Mouse (Mus musculus): ENCODE measurements around the gene Slc4a4. TPM values are rescaled to one million over a fixed set of nuclear protein-coding genes. Genes with fewer than 3 reads are reported as not detected.

The Slc4a4 gene
- polyA plus RNA-seq, 1 experiment from 2014 or later, result 2.4 TPM

DNA sequence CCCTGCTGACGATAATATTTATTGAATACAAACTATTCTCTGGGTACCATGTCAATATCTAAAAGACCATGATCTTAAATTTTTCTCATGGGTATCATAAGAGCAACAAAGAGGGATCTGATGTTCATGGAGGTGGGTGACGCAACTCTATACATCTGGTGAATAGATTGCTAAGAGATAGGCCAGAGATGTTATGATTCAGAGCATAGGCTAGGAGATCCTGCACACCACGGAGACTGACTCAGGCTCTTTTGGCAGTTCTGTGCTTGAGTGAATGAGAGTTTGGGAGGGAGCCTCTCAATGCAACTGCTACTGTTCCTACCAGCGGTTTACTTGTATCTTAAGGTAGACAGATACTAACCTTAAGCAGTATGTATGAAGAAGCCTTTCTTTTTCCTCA, 79.9 kb downstream of the Slc4a4 start:
- 89% methylated on average over 4 of the region's 4 CpGs for WGBS
- no peak overlapping the region for H3K4me2 ChIP-seq (replicated peaks)

DNA sequence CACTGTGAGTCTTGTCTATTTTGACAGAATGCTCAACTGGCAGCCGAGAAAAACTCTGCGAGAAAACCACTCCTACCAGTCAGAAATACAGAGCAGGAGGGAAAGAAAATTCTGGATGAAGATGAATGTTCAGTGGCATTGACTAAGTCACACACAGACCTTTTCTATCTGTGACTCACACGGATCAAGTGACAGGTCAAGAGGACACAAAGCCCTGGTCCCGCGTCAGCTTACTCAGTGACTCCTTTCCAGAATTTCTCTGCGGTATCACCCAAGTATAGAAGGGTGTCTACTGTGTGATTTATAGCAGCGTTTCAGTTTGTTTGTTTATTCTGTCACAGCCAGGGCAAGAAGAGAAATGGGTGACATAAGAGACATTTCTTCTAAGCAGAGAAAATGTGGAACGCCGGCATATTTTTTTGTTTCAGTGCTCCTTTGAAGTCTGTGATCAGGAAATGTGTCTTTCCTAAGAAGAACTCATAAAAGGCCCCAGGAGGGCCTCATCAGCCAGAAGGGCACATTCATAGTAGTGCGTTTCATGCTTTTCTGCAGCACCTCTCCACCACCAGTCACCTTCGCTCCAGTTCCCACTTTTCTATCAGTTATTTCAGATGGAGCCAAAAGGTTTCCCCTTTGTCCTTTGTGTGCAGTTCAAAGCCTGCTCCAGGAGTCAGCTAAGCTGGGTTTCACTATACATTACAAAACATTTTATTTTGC, 82.5 kb downstream of the Slc4a4 start:
- ATAC-seq (ENCODE audit: low FRiP score, low read depth), result no peak
- no peaks in the 10 kb centered on the region for H3K27me3 ChIP-seq
- H3K4me1 ChIP-seq, result 0 out of 2 replicates have a peak, but pooled peaks cover 5% of the 10 kb centered on the region
- H3K4me2 ChIP-seq (replicated peaks), result no peak overlapping the region
- no peak overlapping the region for H3K9ac ChIP-seq
- no peaks in the 10 kb centered on the region for H3K36me3 ChIP-seq
- no peak overlapping the region for H3K4me3 ChIP-seq
- no peaks in the 10 kb centered on the region for H3K9me3 ChIP-seq
- H3K27ac ChIP-seq, result no peak overlapping the region
- 35% methylated on average over 11 of the region's 11 CpGs for WGBS

More for the DNA sequence above, 79.9 kb downstream of the Slc4a4 start:
- Histone ChIP-seq H3K27ac (no peak overlapping the region), H3K27me3 (no peaks in the 10 kb centered on the region), H3K9ac (no peak overlapping the region), H3K9me3 (no peaks in the 10 kb centered on the region), H3K4me3 (no peak overlapping the region), H3K36me3 (no peaks in the 10 kb centered on the region), H3K4me1 (0 out of 2 replicates have a peak, but pooled peaks cover 5% of the 10 kb centered on the region)
- no peak for ATAC-seq (ENCODE audit: low FRiP score, low read depth)

GRCm38 (mm10) chr5:88971554-88971953, 84.9 kb downstream of the Slc4a4 start:
- Histone ChIP-seq H3K4me3 (no peak overlapping the region), H3K36me3 (no peaks in the 10 kb centered on the region), H3K27ac (no peak overlapping the region), H3K4me1 (peaks cover 8% of the 10 kb centered on the region; the same call in 1 of the 2 replicates), H3K4me2 (replicated peaks) (no peak overlapping the region), H3K9ac (no peak overlapping the region), H3K27me3 (no peaks in the 10 kb centered on the region), H3K9me3 (no peaks in the 10 kb centered on the region)
- no peak for ATAC-seq (ENCODE audit: low FRiP score, low read depth)

- no peaks in the 10 kb centered on the region for H3K9me3 ChIP-seq
- no peak overlapping the region for H3K9ac ChIP-seq
- H3K4me2 ChIP-seq (replicated peaks), result no peak overlapping the region
- peaks cover 8% of the 10 kb centered on the region; the same call in 1 of the 2 replicates for H3K4me1 ChIP-seq
- H3K27me3 ChIP-seq, result no peaks in the 10 kb centered on the region
- H3K4me3 ChIP-seq, result no peak overlapping the region
- ATAC-seq (ENCODE audit: low FRiP score, low read depth), result no peak
- WGBS, result 79% methylated on average over 7 of the region's 7 CpGs
- no peak overlapping the region for H3K27ac ChIP-seq
- no peaks in the 10 kb centered on the region for H3K36me3 ChIP-seq
These were observed 85.7 kb downstream of the Slc4a4 start for GRCm38 (mm10) chr5:88972277-88972676.

- H3K4me3 ChIP-seq, result no peak overlapping the region
- no peaks in the 10 kb centered on the region for H3K9me3 ChIP-seq
- no peak for ATAC-seq (ENCODE audit: low FRiP score, low read depth)
- H3K9ac ChIP-seq, result no peak overlapping the region
- no peak overlapping the region for H3K4me2 ChIP-seq (replicated peaks)
- peaks cover 8% of the 10 kb centered on the region; the same call in 1 of the 2 replicates for H3K4me1 ChIP-seq
- no peaks in the 10 kb centered on the region for H3K27me3 ChIP-seq
- H3K27ac ChIP-seq, result no peak overlapping the region
- no peaks in the 10 kb centered on the region for H3K36me3 ChIP-seq
- 81% methylated on average over 1 of the region's 1 CpGs for WGBS
These were observed 86.5 kb downstream of the Slc4a4 start for GRCm38 (mm10) chr5:88973130-88973529.

DNA sequence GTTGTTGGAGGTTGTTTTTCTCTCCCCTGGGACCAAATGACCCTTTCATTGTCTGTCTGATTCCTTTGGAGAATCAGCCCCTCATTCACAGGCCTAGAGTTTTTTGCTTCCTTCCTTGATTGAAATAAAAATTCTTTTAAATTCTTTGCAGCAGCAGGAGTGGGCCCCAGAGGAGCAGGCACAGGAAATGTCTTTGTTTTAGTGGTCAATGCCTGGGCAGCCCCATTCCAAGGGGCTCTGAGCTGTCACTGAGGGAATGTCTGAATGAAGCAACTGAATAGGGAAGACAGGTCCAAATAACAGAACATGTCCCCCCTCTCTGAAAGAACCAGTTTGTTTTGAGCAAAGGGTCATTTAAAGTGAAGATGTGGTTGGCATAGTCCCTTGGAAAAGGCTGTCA, 89.1 kb downstream of the Slc4a4 start:
- no peak for ATAC-seq (ENCODE audit: low FRiP score, low read depth)
- no peaks in the 10 kb centered on the region for H3K27me3 ChIP-seq
- no peak overlapping the region for H3K4me3 ChIP-seq
- no peak overlapping the region for H3K4me2 ChIP-seq (replicated peaks)
- no peak overlapping the region for H3K27ac ChIP-seq
- H3K36me3 ChIP-seq, result no peaks in the 10 kb centered on the region
- no peak overlapping the region for H3K9ac ChIP-seq
- peaks cover 4% of the 10 kb centered on the region; the same call in 1 of the 2 replicates for H3K4me1 ChIP-seq
- no peaks in the 10 kb centered on the region for H3K9me3 ChIP-seq

DNA sequence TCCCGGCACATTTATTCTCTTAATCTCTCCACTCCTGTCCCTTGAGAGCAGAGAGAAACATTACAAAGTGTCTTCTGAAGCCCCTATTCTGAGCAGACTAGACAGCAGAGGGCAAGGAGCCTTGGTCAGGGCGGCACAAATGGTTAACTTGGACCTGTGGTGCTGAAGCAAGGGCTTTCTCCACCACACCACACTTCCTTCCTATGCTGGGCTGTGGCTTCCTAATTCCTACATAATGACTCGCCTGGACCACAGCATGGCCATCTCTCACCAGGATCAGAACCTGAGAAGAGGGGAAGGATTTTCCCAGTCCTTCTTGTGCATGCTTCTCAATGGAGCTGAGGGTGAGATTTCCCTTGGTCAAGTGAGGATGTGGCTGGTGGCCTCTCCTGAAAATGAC, 89.8 kb downstream of the Slc4a4 start:
- H3K4me3 ChIP-seq, result no peak overlapping the region
- H3K36me3 ChIP-seq, result no peaks in the 10 kb centered on the region
- H3K9me3 ChIP-seq, result no peaks in the 10 kb centered on the region
- no peak overlapping the region for H3K9ac ChIP-seq
- no peak overlapping the region for H3K4me2 ChIP-seq (replicated peaks)
- peaks cover 8% of the 10 kb centered on the region for H3K4me1 ChIP-seq
- H3K27me3 ChIP-seq, result no peaks in the 10 kb centered on the region
- 73% methylated on average over 3 of the region's 3 CpGs for WGBS
- no peak for ATAC-seq (ENCODE audit: low FRiP score, low read depth)
- H3K27ac ChIP-seq, result no peak overlapping the region

DNA sequence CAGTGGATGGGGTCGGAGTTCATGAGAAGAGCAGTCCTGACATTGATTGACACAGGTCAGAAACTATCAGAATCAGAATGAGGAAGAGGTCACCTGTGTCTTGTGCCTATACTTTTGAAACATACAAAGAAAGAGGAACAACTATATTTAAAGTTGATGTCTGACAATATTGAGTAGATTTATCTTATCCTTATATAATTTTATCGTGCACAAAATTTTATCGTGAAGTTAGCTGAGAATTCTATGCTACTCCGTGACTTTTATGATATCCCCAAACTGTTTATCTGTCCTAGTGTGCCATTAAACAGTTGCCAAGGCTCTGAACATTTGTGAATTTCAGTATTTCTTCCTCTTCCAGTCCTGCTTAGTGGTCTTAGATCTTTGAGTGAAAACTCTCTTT, 94.1 kb downstream of the Slc4a4 start:
- Histone ChIP-seq H3K4me2 (replicated peaks) (no peak overlapping the region), H3K4me1 (peaks cover 7% of the 10 kb centered on the region), H3K36me3 (no peaks in the 10 kb centered on the region), H3K9me3 (no peaks in the 10 kb centered on the region), H3K4me3 (no peak overlapping the region), H3K27me3 (no peaks in the 10 kb centered on the region), H3K9ac (no peak overlapping the region), H3K27ac (no peak overlapping the region)
- 96% methylated on average over 4 of the region's 4 CpGs for WGBS
- ATAC-seq (ENCODE audit: low FRiP score, low read depth), result no peak

DNA sequence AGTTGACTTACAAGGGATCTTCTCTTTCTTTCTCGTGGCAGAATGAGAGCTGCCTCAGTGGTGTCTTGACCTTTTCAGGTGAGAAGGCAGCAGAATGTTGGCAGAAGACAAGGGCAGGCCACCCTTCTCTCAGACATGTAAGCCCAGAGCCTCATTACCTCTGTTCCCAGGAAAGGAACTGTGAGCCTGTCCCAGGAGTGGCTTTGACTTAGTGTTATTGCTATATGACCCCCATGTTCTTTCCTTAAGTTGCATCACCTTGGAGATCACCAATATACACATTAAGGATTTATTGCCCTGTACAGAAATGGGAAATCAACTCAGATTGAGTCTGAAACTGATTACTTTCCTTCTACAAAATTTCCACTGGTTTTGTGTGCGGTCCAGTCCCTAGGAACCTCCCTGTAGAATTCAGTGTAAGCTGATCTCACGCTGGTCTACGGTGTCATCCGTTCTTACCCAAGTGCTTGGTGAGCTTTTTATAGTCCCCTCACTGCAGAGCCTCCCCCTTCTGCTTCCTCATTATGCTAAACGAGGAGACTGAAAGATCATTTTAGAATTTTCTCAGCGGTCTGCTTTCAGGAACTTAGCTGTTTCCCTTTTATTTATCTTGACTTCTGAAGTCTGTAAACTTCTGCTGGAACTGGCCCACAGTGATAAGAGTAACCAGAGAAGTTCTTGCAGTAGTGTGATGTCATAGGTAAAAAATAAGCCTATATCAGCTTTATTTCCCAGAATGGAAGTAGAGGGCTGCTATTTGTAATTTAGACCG, 94.8 kb downstream of the Slc4a4 start:
- H3K4me3 ChIP-seq, result no peak overlapping the region
- no peak overlapping the region for H3K9ac ChIP-seq
- peaks cover 6% of the 10 kb centered on the region for H3K4me1 ChIP-seq
- H3K4me2 ChIP-seq (replicated peaks), result no peak overlapping the region
- no peaks in the 10 kb centered on the region for H3K36me3 ChIP-seq
- no peak overlapping the region for H3K27ac ChIP-seq
- no peaks in the 10 kb centered on the region for H3K9me3 ChIP-seq
- no peak; the same call in 1 of the 2 replicates for ATAC-seq (ENCODE audit: low FRiP score, low read depth)
- 34% methylated on average over 8 of the region's 8 CpGs for WGBS
- no peaks in the 10 kb centered on the region for H3K27me3 ChIP-seq

- H3K9ac ChIP-seq, result no peak overlapping the region
- no peaks in the 10 kb centered on the region for H3K27me3 ChIP-seq
- H3K36me3 ChIP-seq, result no peaks in the 10 kb centered on the region
- no peak overlapping the region for H3K27ac ChIP-seq
- WGBS, result 62% methylated on average over 3 of the region's 3 CpGs
- no peak overlapping the region for H3K4me3 ChIP-seq
- ATAC-seq (ENCODE audit: low FRiP score, low read depth), result no peak
- H3K4me1 ChIP-seq, result peaks cover 6% of the 10 kb centered on the region
- no peaks in the 10 kb centered on the region for H3K9me3 ChIP-seq
- no peak overlapping the region for H3K4me2 ChIP-seq (replicated peaks)
These were observed 95.6 kb downstream of the Slc4a4 start for GRCm38 (mm10) chr5:88982040-88982736.

GRCm38 (mm10) chr5:88983170-88983569, 96.6 kb downstream of the Slc4a4 start:
- H3K36me3 ChIP-seq, result no peaks in the 10 kb centered on the region
- H3K4me3 ChIP-seq, result no peak overlapping the region
- H3K27me3 ChIP-seq, result no peaks in the 10 kb centered on the region
- H3K9ac ChIP-seq, result no peak overlapping the region
- H3K27ac ChIP-seq, result no peak overlapping the region
- 94% methylated on average over 2 of the region's 2 CpGs for WGBS
- no peak overlapping the region for H3K4me2 ChIP-seq (replicated peaks)
- ATAC-seq (ENCODE audit: low FRiP score, low read depth), result no peak
- H3K9me3 ChIP-seq, result no peaks in the 10 kb centered on the region
- H3K4me1 ChIP-seq, result peaks cover 6% of the 10 kb centered on the region

GRCm38 (mm10) chr5:88983652-88984051, 97.0 kb downstream of the Slc4a4 start:
- 57% methylated on average over 7 of the region's 7 CpGs for WGBS

More at GRCm38 (mm10) chr5:88983652-88984051, 97.0 kb downstream of the Slc4a4 start:
- Histone ChIP-seq H3K4me3 (no peak overlapping the region), H3K27ac (no peak overlapping the region), H3K4me2 (replicated peaks) (no peak overlapping the region), H3K4me1 (peaks cover 6% of the 10 kb centered on the region), H3K27me3 (no peaks in the 10 kb centered on the region), H3K9me3 (no peaks in the 10 kb centered on the region), H3K9ac (no peak overlapping the region), H3K36me3 (no peaks in the 10 kb centered on the region)
- ATAC-seq (ENCODE audit: low FRiP score, low read depth), result no peak

Measured in limb, embryonic 13.5 days (tissue).